Mouse (Mus musculus) embryonic fibroblast, embryonic 13.5 days (primary cell): ENCODE data around the gene Rbms1.

ENCODE experiments used
- CTCF ChIP-seq: IDR thresholded peaks from 2 replicates; pipeline ENCODE4 v1.5.1; 2011; ENCODE audit warnings: mild to moderate bottlenecking, control low read depth, low read length, moderate library complexity, borderline replicate concordance; ENCODE audit not compliant: insufficient read depth
- POLR2A ChIP-seq: IDR thresholded peaks from 2 replicates; pipeline ENCODE4 v1.6.1; 2011; ENCODE audit warnings: low read depth, mild to moderate bottlenecking, control low read depth, low read length, moderate library complexity

DNA sequence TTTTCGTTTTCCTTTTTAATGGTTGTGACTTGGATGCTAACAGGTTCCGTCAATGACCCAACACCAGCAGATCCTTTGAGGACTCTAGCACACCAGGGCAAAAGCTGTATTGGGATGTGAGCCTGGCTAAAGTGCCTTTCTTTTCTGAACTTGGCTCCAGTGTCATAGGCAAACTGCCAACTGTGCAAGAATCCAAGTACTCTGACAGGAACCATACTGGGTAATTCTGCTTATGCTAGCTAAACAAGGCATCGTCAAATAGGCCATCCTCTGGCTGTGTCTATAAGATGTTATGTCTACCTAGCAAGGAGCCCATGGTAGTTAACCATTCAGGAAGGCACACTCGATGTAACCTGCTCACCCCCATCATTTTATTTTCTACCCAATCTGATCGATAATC is 189.4 kb downstream of the Rbms1 start:
- TF ChIP-seq CTCF (no peak), POLR2A (no peak)
